Mouse (Mus musculus) frontal cortex, adult (tissue): ENCODE data around the gene Dcakd.

Experiments used
- ATAC-seq: cut with Nextera tagmentation; 2 replicates; pipeline ENCODE4 v1.9.2; 2017; ENCODE audit warnings: mild to moderate bottlenecking, moderate library complexity, mixed read lengths; ENCODE audit not compliant: low TSS enrichment

Dcakd gene

DNA sequence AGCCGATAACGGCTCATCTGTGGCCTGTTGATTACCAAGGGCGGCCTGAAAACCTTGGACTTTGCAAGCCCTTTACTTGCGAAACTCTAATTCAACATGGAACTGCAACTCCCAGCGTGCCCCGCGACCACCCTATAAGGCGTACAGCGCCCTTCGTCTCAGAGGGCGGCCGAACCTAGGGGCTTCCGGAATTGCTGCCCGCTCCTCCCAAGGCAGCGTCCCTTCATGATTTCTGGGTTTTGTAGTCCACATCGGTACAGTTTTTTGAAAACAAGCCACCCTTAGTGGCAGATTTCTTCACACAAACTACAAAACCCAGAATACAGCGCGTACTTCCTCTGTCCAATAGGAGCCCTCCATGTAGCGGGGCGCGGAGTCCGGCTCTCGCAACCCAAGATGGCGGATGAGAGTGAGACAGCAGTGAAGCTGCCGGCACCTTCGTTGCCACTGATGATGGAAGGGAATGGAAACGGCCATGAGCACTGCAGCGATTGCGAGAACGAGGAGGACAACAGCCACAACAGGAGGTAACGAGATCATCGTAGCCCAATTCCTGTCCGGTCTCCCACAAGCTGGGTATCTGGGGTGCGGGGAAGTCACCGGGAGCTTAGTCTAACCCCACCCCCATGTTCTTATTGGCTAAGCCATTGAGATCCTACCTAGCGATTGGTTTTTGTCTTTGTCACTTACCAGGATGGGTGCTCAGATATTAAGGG lies at the start of gene Dcakd, which contains the start of gene Nmt1:
Gene Dcakd (minus strand): TSS at position 158 of the 716 bp plus-strand sequence.
Gene Nmt1 (plus strand): TSS at position 15 of the 716 bp plus-strand sequence.
- ATAC-seq = peak; percentile 90

DNA sequence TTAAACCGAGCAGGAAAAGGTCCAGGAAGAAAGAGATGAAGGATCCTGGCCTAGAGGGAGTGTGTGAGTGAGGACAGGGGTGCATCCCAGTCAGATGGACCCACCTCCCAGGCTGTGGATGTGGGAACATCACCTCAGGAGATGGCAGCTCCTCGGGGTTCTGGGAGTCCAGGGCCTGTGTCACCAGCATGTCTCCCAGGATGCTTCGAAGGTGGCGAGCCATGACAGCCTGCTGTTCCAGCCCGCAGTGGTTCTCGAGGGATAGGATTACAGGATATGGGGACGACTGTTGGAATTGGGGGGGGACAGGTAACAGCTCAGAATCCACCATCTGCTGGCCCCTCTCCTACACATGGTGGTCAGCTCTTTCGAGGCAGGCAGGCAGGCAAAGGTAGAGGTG lies 48.4 kb upstream of the Dcakd start:
- no peak for ATAC-seq

DNA sequence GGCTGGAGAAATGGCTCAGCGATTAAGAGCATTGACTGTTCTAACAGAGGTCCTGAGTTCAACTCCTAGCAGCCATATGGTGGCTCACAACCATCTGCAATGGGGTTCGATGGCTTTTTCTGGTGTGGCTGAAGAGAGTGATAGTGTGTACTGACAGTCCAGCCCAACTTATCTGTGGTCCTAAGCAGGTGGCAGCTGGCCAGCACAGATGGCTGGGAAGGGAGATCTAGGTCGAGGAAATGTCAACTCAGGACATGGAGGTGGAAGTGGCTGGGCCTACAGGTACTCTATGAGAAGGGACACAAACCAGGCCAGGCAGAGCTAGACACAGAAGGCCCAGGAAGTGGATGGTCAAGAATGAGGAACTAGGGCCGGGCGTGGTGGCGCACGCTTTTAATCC lies 47.9 kb upstream of the Dcakd start:
- ATAC-seq = no peak

DNA sequence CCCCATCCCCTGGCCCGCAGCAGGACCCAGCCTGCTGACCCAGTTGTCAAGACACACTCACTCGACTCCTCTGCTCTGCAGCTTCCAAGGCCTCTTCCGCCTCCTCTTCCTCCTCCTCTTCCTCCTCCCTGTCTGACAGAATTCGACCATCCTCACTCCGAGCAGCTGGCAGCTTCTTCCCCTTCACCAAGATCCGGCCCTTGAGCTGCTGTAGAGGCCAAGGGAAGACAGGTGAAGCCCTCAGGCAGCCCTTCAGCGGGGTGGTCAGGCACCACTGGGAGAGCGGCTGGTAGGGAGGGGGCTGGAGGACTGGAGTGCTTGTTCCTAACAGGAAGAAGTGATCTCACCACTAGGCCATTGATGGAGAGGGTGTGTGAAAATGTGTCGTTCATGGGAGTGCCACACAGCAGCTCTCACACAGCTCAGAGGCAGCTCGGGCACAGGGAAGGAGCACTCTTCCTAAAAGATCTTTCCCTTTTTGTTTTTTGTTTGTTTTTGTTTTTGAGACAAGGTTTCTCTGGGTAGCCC lies 46.7 kb upstream of the Dcakd start:
- ATAC-seq = peak; percentile 18; the same call in 1 of the 2 replicates

DNA sequence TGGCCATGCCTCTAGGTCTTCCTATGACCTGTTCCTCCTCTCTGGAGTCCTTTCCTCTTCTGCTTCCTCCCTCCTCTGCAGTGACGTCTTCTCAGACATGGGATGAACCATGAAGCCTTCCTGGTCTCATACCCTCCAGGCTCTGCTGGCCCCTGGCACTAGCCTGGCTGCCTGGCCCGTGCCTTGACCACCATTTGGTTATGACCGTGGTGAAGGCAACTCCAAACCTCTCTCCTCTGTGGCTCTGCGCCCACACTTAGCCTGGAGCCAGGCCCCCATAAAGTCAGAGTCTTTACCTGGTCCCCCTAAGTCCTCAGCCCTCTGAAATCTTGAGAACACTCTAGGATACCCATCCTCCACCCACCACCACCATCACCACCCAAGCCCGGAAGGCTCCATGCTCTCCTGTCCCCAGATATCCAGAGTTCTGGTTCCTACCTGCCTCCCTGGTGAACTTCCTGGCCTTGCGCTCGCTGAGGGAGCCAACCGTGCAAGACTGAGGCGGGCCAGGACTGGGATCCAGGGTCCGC lies 46.1 kb upstream of the Dcakd start:
- ATAC-seq = no peak

DNA sequence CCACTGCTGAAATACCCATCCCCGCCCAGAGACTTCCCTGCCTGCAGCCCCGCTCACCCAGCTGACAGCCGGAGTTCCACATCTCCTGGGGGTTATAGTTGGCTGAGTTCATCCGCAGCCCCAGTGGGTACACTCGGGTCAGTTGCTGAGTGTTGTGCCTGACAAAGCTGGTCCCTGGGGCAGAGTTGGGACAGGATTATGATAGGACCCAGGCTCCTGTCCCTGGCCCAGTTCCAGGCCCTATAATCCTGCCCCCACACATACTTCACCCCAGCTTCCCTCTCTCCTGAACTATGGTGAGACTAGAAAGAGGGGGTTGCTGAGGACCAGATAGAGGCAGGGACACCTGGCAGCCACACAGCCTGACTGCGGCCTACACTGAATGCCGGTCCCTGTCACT lies 45.5 kb upstream of the Dcakd start:
- ATAC-seq = no peak

DNA sequence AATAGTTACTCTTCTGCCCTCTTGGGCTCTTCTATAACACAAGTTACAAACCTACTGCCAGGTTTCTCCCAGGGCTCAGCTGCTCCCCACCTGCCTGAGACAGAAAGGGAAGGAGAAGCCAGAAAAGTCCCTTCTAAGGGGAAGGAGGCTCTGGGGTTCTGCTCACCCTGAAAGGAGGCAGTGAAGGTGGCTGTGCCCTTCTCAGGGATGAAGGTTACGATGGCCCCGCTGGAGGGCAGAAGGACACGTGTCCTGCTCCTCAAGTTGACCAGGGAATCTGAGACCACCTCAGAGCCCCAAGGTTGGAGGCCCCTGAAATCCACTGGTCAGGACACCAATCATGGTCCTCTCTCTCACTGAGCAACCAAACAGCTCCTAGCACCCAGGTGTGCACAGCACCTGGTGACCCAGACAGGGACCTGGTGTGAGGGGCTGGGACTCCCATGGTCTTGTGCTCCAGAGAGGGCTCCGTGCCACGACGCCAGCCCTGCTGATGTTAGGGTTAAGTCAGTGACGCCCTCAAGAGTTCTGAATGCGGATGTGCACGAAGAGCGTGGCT lies 42.3 kb upstream of the Dcakd start:
- ATAC-seq = no peak

DNA sequence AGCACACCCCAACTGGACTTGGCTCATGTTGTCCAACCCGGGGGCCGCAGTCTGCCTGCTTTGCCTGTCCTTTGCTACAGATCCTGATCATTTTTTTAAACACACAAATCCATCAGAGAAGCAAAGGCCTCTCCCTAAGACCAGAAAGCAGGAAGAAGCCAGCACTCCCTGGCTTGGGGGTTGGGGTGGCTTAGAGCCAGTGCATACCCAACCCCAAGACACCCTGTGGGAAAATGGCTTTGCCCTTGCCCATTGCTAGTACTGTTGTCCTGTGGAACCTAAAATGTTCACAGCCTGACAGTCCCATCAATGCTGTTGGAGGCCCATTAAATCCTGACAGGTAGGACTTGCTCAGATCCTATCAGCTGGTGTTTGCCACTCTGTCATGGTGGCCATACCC lies 41.6 kb upstream of the Dcakd start:
- ATAC-seq = no peak

DNA sequence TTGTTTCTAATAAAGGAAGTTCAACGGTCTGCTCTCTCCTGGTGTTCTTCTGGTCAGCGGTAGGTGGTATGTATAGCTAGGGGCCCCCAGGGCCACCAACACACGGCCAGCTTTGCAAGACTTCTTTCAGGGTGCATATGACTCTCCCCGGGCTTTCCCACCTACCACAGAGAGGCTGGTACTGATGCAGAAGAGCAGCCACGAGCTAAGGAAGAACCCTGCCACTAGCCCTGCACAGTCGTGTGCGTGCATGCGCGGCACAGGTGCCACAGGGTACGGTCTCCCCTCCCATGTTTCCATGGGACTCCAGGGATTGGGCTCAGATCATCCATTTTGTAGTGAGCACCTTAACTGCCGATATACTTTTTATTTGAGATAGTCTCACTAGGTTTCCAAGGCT lies 40.8 kb upstream of the Dcakd start:
- ATAC-seq = no peak

DNA sequence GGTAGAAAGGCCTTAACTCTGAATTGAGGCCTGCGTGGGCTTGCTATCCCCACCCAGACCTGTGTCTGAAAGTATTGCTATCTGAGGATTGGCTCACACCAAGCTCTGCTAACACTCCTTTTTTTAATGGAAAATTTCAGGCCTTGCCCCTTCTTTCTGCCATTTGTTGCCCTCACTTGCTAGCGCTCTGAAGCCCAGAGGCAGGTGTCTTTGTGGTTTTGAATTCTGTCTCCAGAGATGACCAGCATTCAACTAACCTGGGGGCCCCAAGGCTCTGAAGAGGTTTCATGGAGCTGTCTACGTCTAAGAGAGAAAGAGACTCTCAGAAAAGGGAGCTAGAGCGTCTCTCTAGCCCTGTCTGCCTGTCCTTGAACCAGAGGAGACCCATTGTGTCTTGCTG lies 40.1 kb upstream of the Dcakd start:
- ATAC-seq = no peak

DNA sequence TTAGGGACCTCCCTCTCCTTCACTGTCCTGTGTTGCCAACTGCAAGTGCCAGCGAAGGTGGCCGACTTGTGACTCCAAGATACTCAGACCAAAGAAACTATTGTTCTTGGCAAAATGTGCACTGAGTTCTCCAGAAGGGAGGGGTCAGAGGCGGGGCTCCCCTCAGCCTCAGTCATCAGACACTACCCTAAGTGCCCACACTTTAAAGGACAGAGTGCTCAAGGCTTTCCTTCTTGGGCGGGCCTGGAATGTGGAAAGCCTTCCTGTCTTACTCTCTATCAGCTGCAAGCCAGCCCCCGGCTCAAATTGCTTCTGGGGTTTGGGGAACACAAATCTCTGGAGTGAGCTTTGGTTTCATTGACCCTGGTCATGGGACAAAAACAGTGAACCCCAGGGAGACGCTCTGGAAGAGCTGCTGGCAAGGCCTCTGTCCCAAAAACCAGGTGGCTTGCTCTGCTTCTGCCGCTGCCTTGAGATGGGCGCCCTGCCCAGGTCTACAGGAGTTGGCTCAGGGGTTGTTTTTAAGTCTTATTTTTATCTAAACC lies 39.4 kb upstream of the Dcakd start:
- ATAC-seq = no peak

DNA sequence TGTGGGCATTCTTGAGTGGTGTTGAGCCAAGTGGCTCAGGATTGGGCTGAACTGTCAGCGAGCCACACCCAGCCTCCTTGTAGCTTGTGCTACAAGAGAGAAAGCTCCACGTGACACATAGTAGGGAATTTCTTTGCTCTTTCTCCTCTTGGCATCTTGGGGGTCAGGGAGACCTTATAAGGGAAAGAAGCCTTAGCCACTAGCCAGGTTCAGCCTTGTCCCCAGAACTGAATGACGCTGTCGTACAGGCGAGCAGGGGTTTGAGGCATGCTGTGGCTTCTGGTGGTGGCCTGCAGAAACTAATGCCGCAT lies 38.9 kb upstream of the Dcakd start:
- ATAC-seq = no peak

DNA sequence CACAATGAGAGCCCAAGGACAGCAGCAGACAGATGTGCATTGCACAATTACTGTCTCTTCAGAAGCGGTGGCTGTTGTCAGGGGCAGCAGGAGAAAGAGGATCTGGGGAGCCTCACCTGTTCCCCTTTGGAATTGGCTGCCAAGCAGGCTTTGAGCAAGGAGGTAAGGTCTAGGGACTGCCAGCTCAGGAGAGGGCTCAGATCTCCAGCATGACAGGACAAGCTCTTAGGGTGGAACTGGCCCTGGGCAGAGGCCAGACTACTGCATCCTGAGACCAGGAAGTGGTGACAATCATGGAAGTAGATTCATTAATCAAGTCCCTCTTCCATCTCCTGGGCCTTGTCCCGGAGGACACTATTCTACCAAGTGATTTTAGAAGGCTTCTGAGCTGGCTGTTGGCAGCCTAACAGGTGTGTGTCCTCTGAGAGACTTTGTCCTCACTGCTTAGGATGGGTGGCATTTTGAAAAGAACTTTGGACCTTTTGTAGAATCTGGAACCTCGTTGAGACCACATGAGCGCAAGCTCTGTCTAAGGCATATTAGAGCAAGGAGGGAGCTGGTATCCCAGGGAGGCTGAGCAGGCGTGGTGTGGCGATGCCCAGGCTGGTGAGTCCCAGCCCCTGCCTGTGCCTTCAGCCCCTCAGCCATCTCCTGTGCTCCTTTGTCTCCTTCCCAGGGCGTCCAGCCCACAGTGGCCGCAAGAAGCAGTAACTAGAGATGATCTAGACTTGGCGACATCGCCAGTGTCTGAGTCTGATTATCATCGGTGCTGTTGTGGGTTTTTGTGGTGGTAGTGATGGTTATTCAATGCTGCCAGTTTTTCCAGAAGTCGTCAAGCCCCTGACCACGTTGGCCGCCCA lies 38.3 kb upstream of the Dcakd start:
- no peak for ATAC-seq

DNA sequence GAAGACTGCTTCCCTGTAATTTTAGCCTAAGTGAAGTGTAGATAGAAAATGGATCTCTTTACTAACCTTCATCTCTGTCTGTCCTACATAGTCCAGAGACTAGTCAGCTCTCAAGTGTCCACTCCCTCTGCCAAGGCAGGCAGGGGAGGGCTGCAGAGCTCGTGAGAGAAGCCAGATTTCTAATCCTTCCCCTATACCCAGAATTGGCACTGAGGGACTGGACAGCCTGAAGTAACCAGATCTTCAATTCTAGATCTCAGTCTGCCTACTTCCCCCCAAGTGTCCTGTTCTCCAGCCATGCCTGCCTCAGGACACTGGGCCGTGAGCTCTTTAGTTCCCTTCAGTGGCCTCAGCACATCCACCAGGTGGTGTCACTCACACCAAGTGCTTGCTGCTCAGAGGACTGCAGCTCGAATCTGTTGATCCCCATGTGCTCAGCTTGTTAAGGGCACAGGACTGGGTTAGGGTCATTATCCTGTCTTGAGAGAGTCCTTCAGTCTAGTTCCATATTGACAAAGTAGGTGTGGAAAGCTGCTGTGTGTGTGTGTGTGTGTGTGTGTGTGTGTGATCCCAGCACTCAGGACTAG lies 30.5 kb upstream of the Dcakd start:
- ATAC-seq = no peak

DNA sequence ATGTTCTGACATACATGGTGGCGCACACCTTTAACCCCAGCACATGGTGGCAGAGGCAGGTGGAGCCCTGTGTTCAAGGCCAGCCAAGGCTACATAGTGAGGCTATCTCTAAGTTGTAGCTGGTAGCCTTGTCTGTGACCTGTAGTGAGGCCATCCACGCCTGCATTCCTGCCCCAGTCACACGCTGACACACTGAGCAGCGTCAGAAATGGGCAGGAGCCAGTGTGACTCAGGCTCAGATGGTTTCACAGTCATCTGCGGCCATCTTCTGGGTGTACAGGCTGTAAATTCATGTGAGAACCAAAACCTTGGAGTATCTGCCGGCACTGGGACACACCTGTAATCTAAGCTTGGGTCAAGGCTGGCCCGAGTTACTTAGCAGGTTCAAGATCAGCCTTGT lies 28.5 kb upstream of the Dcakd start:
- ATAC-seq = no peak

DNA sequence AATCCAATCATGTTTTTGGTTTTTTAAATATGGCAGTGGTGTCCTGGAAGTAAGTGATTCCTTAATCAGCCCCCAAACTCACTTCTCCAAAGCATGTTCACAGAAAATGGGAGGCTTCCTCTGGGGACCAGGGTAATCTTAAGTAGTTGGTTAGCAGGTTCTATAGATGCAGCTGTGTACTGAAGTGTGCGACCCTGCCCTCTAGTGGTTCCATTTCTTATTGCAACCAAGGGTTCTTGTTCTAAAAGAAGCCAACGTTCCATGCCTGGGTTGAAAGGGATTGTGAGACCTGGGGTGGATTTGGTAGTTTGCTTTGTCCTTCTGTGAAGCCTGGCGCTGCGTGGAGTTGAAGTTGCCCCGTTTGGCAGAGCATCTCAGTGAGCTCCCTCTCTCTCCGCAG lies 26.7 kb upstream of the Dcakd start:
- peak; percentile 43; the same call in 1 of the 2 replicates for ATAC-seq

DNA sequence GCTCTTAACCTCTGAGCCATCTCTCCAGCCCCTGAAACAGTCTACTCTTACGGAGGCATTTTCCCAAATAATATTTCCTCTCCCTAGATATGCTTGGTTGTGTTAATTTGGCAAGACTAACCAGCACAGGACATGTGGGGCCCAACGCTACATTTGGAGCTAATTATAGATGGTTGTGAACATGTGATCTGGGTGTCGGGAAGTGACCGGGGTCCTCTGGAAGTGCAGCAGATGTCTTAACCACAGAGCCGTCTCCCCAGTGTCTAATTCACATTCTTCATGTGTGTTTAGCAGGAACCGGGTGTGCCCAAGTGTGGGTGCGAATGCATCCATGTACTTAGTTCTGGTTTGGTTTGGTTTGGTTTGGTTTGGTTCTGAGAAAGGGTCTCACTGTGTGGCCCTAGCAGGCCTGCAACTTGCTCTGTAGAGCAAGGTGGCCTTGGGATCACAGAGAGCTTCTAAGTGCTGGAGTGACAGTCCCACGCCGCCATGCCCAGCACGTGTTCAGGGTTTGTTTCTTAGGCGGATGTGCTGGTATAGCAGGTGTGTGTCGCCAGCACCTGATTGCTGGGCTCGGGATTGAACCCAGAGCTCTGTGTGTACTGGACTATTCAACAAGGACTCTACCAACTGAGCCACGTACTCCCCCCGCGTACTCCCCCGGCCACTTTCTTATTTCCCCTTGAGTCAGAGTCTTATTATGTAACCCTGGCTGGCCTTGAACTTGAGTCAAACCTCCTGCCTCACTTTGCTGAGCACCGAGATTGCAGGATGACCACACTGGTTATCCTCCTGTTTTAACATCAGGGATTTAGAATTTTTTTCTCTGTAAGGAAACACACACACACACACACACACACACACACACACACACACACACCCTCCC lies 25.3 kb upstream of the Dcakd start:
- ATAC-seq = no peak

DNA sequence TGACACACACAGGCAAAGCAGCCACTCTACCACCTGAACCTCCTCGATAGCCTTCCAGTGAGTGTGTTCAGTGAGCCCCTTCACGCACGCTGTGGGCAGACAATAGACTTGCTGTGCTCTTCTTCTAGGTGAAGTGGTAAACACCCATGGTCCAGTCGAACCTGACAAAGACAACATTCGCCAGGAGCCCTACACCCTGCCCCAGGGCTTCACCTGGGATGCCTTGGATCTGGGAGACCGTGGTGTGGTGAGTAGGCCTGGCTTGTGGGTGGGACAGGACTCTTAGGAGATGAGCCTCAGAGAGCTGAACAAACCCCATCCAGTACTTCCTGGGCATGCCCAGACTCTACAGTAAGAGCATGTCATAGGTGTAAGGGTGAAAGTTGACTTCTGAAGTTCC lies 23.9 kb upstream of the Dcakd start:
- no peak for ATAC-seq

DNA sequence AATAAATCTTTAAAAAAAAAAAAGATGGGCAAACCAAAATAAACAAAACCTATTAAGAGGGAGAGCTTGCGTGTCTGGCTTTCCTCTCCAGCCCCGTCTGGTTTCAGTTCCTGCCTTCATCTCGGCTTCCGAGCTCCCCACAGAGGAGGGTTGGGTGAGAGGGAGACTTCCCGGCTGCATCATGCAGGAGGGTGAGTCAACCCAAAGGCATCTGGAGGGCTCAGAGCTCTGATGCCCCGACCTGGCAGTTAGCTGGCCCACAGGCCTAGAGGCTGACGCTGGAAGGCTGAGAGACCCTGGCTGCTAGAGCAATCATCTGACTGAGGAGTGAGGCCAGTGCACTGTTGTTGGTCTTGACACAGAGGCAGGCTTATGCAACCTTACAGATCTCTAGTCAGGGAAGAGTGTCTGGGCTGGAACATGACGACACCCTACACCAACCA lies 23.1 kb upstream of the Dcakd start:
- ATAC-seq = peak; percentile 77

DNA sequence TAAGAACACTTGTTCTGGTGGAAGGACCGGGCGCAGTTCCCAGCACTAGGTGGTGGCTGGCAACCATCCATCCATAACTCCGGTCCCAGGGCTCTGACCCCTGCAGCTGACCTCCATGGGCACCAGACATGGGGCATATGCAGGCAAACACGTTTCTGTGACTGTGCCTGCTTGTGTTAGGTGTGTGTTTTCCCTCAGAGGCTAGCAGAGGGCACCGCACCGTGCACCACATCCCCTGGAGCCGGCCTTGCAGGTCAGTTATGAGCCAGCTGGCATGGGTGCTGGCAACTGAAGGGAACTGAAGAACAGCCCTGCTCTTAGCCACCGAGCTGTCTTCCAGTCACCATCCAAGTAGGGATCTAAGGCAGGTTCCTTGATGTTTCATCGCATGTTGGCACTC lies 22.0 kb upstream of the Dcakd start:
- no peak for ATAC-seq

DNA sequence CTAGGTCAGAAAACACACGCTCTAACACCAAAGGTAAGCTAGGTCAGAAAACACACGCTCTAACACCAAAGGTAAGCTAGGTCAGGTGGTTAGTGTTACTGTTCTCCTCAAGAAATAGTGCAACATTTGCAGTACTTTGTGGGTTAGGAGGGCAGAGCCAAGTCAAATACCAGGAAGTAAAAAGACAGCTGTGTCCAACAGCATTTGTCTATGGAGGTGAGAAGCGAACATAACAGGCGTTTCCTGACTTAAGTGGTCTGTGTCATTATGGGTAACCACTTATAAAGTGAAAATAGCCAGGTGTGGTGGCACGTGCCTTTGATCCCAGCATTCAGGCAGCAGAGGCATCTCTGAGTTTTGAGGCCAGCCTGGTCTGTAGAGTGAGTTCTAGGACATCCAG lies 21.5 kb upstream of the Dcakd start:
- ATAC-seq = no peak
